Mouse (Mus musculus): ENCODE results near the gene Gm43552. TPM values are rescaled to one million over a fixed set of nuclear protein-coding genes. Genes with fewer than 3 reads are reported as not detected.
"Not testable (repeated sequence)": the region's sequence is repeated elsewhere in the genome, so short reads cannot be mapped to it uniquely, and the experiment has no call there.

The Gm43552 gene
- polyA plus RNA-seq, 1 experiment from 2014 or later, result not detected

DNA sequence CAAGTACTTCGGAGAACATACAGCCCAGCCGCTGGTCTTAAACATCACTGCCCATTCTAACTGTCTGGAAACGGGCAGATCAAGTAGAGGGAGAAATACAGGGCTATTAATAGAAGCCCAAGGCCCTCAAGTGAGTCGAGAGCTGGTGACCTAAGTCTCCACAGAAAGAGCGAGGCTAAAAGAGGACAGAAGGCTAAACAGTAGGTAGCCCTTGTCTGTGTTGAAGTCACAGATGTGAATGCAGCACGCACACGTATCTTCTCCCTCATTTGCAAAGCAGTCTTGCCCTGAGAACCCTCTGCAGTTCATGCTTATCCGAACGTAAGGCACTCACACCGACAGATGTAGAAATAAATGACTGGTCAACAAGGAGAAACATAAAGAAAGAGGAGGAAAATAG is 5.3 kb downstream of the Gm43552 start:
- H3K27ac ChIP-seq, result no peak overlapping the region
- H3K27me3 ChIP-seq, result no peaks in the 10 kb centered on the region
- no peaks in the 10 kb centered on the region for H3K9me3 ChIP-seq (replicated peaks)
- no peak overlapping the region for H3K4me2 ChIP-seq (replicated peaks)
- no peak for ATAC-seq (ENCODE audit: low FRiP score)
- H3K36me3 ChIP-seq, result no peaks in the 10 kb centered on the region
- no peak overlapping the region for H3K4me3 ChIP-seq
- H3K4me1 ChIP-seq, result peaks cover 13% of the 10 kb centered on the region
- 83% methylated on average over 10 of the region's 10 CpGs for WGBS
- no peak overlapping the region for H3K9ac ChIP-seq

DNA sequence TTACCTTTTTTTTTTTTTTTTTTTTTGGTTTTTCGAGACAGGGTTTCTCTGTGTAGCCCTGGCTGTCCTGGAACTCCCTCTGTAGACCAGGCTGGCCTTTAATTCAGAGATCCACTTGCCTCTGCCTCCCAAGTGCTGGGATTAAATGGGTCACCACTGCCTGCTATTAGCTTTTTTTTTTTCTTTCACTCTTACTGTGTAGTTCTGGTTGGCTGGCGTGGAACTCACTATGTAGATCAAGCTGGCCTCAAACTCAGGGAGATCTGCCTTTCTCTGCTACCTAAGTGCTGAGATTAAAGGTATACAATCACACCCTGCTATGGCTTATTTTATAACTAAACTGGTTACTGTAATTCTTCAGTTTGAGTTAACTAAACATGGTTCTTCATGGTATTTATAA is 6.1 kb downstream of the Gm43552 start:
- H3K4me3 ChIP-seq, result no peak overlapping the region
- no peak overlapping the region for H3K27ac ChIP-seq
- H3K36me3 ChIP-seq, result no peaks in the 10 kb centered on the region
- no peaks in the 10 kb centered on the region for H3K9me3 ChIP-seq (replicated peaks)
- 74% methylated on average over 2 of the region's 2 CpGs for WGBS
- H3K9ac ChIP-seq, result no peak overlapping the region
- H3K4me1 ChIP-seq, result peaks cover 10% of the 10 kb centered on the region
- no peaks in the 10 kb centered on the region for H3K27me3 ChIP-seq
- no peak overlapping the region for H3K4me2 ChIP-seq (replicated peaks)
- ATAC-seq (ENCODE audit: low FRiP score), result no peak

GRCm38 (mm10) chr5:65482996-65483395 is 9.6 kb downstream of the Gm43552 start:
- Histone ChIP-seq H3K36me3 (no peaks in the 10 kb centered on the region), H3K4me3 (no peak overlapping the region), H3K27ac (no peak overlapping the region), H3K27me3 (no peaks in the 10 kb centered on the region), H3K4me1 (no peaks in the 10 kb centered on the region), H3K9me3 (replicated peaks) (no peaks in the 10 kb centered on the region), H3K4me2 (replicated peaks) (no peak overlapping the region), H3K9ac (no peak overlapping the region)
- 91% methylated on average over 4 of the region's 4 CpGs for WGBS
- no peak for ATAC-seq (ENCODE audit: low FRiP score)

DNA sequence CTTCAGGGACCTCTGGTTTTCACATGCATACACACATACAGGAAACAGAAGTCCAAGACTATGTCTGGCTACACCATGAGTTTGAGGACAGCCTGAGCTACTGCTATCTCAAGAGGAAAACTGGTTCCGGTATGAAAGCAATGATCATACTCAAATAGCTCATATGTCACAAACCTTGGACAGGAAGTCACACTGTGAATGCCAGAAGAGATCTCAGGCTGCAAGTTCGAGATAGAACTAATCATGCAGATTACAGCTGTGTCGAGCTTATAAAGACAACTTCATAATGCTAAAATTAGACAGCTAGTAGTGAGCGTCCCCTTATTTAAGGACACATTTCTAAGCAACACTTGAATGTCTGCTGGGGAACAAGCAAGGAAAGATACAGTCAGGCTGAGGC is 12.1 kb downstream of the Gm43552 start:
- 84% methylated on average over 4 of the region's 4 CpGs for WGBS
- H3K36me3 ChIP-seq, result no peaks in the 10 kb centered on the region
- no peak overlapping the region for H3K9ac ChIP-seq
- H3K27me3 ChIP-seq, result no peaks in the 10 kb centered on the region
- no peak overlapping the region for H3K27ac ChIP-seq
- H3K4me3 ChIP-seq, result no peak overlapping the region
- no peak for ATAC-seq (ENCODE audit: low FRiP score)
- no peak overlapping the region for H3K4me2 ChIP-seq (replicated peaks)
- no peaks in the 10 kb centered on the region for H3K4me1 ChIP-seq
- no peaks in the 10 kb centered on the region for H3K9me3 ChIP-seq (replicated peaks)

GRCm38 (mm10) chr5:65479681-65480445 is 12.8 kb downstream of the Gm43552 start:
- Histone ChIP-seq H3K36me3 (no peaks in the 10 kb centered on the region), H3K27ac (no peak overlapping the region), H3K4me3 (no peak overlapping the region), H3K9ac (no peak overlapping the region), H3K4me1 (no peaks in the 10 kb centered on the region), H3K27me3 (no peaks in the 10 kb centered on the region), H3K9me3 (replicated peaks) (no peaks in the 10 kb centered on the region), H3K4me2 (replicated peaks) (no peak overlapping the region)
- ATAC-seq (ENCODE audit: low FRiP score), result no peak
- WGBS, result 94% methylated on average over 9 of the region's 9 CpGs

DNA sequence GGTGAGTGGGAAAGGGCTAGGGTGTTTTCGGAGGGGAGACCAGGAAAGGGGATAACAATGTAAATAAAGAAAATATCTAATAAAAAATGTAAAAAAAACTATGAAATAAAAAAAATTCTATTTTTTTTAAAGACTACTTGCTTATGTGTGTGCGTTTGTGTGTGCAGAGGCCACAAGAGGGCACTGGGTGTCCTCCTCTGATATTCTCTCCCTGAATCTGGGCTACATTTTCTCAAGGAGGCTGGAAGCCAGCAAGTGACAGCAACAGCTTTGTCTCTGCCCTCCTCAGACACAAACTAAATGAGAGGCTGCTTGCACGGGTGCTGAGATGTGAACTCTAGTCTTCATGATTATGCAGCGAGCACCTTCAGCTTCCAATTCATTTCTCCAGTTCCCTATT is 14.4 kb downstream of the Gm43552 start:
- Histone ChIP-seq H3K4me1 (no peaks in the 10 kb centered on the region), H3K9ac (no peak overlapping the region), H3K4me2 (replicated peaks) (no peak overlapping the region), H3K36me3 (no peaks in the 10 kb centered on the region), H3K9me3 (replicated peaks) (no peaks in the 10 kb centered on the region), H3K4me3 (no peak overlapping the region), H3K27me3 (no peaks in the 10 kb centered on the region), H3K27ac (no peak overlapping the region)
- 73% methylated on average over 4 of the region's 4 CpGs for WGBS
- ATAC-seq (ENCODE audit: low FRiP score), result no peak

DNA sequence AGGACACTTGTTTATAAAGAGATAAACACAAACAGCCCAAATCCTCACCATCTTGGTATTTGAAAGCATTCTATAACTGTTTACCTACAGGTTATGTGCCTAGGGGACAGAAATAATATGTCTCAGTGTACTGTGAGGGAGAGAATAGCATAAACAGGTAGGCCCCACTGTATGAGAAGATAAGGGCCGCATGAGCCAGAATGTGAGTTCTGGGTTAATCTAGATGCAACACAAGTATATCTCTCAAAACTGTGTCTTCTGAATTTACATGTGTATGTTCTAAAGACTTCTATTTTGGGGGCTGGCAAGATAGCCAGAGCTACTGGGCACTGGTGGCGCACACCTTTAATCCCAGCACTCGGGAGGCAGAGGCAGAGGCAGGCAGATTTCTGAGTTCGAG is 15.9 kb downstream of the Gm43552 start:
- H3K4me3 ChIP-seq; ATAC-seq (ENCODE audit: low FRiP score); H3K36me3 ChIP-seq; H3K9me3 ChIP-seq (replicated peaks); H3K4me2 ChIP-seq (replicated peaks); H3K4me1 ChIP-seq; H3K27ac ChIP-seq; H3K9ac ChIP-seq; H3K27me3 ChIP-seq: not testable (repeated sequence)
- 90% methylated on average over 4 of the region's 4 CpGs for WGBS

GRCm38 (mm10) chr5:65475806-65476205 is 16.8 kb downstream of the Gm43552 start:
- Histone ChIP-seq H3K4me2 (replicated peaks) (no peak overlapping the region), H3K4me1 (no peaks in the 10 kb centered on the region), H3K4me3 (no peak overlapping the region), H3K27ac (no peak overlapping the region), H3K36me3 (no peaks in the 10 kb centered on the region), H3K9me3 (replicated peaks) (no peaks in the 10 kb centered on the region), H3K27me3 (no peaks in the 10 kb centered on the region), H3K9ac (no peak overlapping the region)
- 89% methylated on average over 2 of the region's 2 CpGs for WGBS
- no peak for ATAC-seq (ENCODE audit: low FRiP score)

- Histone ChIP-seq H3K4me3 (no peak overlapping the region), H3K9ac (no peak overlapping the region), H3K4me2 (replicated peaks) (no peak overlapping the region), H3K4me1 (no peaks in the 10 kb centered on the region), H3K36me3 (peaks cover 29% of the 10 kb centered on the region), H3K9me3 (replicated peaks) (no peaks in the 10 kb centered on the region), H3K27ac (no peak overlapping the region), H3K27me3 (no peaks in the 10 kb centered on the region)
- ATAC-seq (ENCODE audit: low FRiP score), result no peak
- 90% methylated on average over 6 of the region's 6 CpGs for WGBS
Observed at GRCm38 (mm10) chr5:65469766-65470165, 22.9 kb downstream of the Gm43552 start.

- no peak overlapping the region for H3K4me3 ChIP-seq
- peaks cover 34% of the 10 kb centered on the region for H3K36me3 ChIP-seq
- no peak overlapping the region for H3K27ac ChIP-seq
- H3K9me3 ChIP-seq (replicated peaks), result no peaks in the 10 kb centered on the region
- no peak overlapping the region for H3K9ac ChIP-seq
- no peaks in the 10 kb centered on the region for H3K27me3 ChIP-seq
- 75% methylated on average over 3 of the region's 3 CpGs for WGBS
- H3K4me2 ChIP-seq (replicated peaks), result no peak overlapping the region
- ATAC-seq (ENCODE audit: low FRiP score), result no peak
- H3K4me1 ChIP-seq, result no peaks in the 10 kb centered on the region
Observed at GRCm38 (mm10) chr5:65466911-65467310, 25.7 kb downstream of the Gm43552 start.

GRCm38 (mm10) chr5:65460361-65460760 is 32.3 kb downstream of the Gm43552 start:
- ATAC-seq (ENCODE audit: low FRiP score), result no peak
- Histone ChIP-seq H3K4me3 (no peak overlapping the region), H3K4me1 (no peaks in the 10 kb centered on the region), H3K4me2 (replicated peaks) (no peak overlapping the region), H3K27ac (no peak overlapping the region), H3K9ac (no peak overlapping the region), H3K9me3 (replicated peaks) (no peaks in the 10 kb centered on the region), H3K36me3 (peaks cover 28% of the 10 kb centered on the region), H3K27me3 (no peaks in the 10 kb centered on the region)
- WGBS, result 90% methylated on average over 14 of the region's 14 CpGs

DNA sequence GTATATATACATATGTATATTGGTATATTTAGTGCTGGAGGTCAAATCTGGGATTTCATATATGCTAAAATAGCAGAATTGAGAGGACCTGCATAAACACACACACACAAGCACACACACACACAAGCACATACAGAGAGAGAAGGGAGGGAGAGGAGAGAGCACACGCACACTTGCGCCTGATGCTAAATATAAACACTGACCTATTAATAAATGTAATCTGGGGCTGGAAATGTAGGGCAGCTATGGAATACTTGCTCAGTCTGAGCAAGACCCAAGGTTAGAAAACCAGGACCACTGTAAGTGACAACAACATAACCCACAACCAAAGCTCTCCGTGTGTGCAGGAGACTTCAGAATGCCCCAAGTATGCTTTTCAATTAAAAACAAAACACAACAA is 33.2 kb downstream of the Gm43552 start:
- no peak overlapping the region for H3K4me3 ChIP-seq
- no peak overlapping the region for H3K27ac ChIP-seq
- no peak overlapping the region for H3K4me2 ChIP-seq (replicated peaks)
- no peak overlapping the region for H3K9ac ChIP-seq
- 99% methylated on average over 3 of the region's 3 CpGs for WGBS
- H3K4me1 ChIP-seq, result no peaks in the 10 kb centered on the region
- H3K36me3 ChIP-seq, result peaks cover 24% of the 10 kb centered on the region
- no peaks in the 10 kb centered on the region for H3K27me3 ChIP-seq
- H3K9me3 ChIP-seq (replicated peaks), result no peaks in the 10 kb centered on the region
- ATAC-seq (ENCODE audit: low FRiP score), result no peak

GRCm38 (mm10) chr5:65457846-65458245 is 34.8 kb downstream of the Gm43552 start:
- Histone ChIP-seq H3K36me3 (peaks cover 21% of the 10 kb centered on the region), H3K9me3 (replicated peaks) (no peaks in the 10 kb centered on the region), H3K4me1 (no peaks in the 10 kb centered on the region), H3K4me3 (no peak overlapping the region), H3K9ac (no peak overlapping the region), H3K27ac (no peak overlapping the region), H3K4me2 (replicated peaks) (no peak overlapping the region), H3K27me3 (no peaks in the 10 kb centered on the region)
- ATAC-seq (ENCODE audit: low FRiP score), result no peak
- WGBS, result 79% methylated on average over 5 of the region's 5 CpGs
